Mouse (Mus musculus): ENCODE measurements around the gene Lasp1.

DNA sequence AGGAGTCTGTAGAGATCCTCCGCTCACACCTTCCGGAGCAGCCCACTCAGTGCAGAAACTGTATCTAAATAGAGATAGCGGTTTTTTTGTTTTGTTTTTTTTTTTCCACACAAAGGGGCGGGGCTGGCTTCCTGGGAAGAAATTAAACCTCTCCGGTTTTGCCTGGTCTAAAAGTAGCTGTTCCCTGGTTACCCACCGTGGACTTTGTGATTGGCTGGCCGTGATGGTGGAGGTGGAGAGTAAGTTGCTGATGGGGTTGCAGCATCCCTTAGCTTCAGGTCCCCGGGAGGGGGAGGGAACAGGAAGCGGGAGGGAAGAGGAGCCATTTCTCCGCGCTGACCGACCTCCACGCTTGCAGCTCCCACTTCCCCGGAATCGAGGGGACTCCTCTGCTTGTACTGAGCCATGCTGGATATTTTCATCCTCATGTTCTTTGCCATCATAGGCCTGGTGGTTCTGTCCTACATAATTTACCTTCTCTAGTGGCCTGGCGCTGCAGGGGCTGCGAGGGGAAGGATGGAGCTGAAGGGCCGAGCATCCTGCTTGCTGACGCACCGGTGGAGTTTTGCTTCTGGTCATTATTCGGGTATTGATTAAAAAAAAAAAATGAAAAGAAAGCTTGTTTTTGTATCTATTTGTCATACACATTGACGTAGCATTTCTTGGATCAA lies 42.3 kb downstream of the Lasp1 start:
- no peak for TF ChIP-seq POLR2A (IDR thresholded peaks at IDR 0.05; ENCODE audit: low read depth, low read length)
- no peak for TF ChIP-seq CTCF (IDR thresholded peaks at IDR 0.05; ENCODE audit: extremely low read depth, insufficient read length, insufficient replicate concordance, low read depth, low read length)

Data from small intestine, adult 2 months (tissue).